Mouse (Mus musculus) retina, embryonic 14.5 days (tissue): ENCODE measurements around the gene Rnf10.
A peak's percentile ranks its signal among the peaks of the same experiment; 100 is the strongest.

ENCODE experiments used
- DNase-seq: peaks from one replicate; pipeline ENCODE4 v3.0.0-alpha.2; 2015; ENCODE audit warnings: low spot score

The Rnf10 gene

GRCm38 (mm10) chr5:115194626-115195221 lies 78.0 kb downstream of the Rnf10 start:
- no peak for DNase-seq

GRCm38 (mm10) chr5:115193669-115194625 lies 78.8 kb downstream of the Rnf10 start, which contains the start of gene Cabp1:
Gene Cabp1 (minus strand): TSS chr5:115194381.
- peak; percentile 79 for DNase-seq

- DNase-seq: peak; percentile 46
Observed at GRCm38 (mm10) chr5:115193226-115193625, 79.5 kb downstream of the Rnf10 start.

- no peak for DNase-seq
Observed at GRCm38 (mm10) chr5:115192828-115193195, 79.9 kb downstream of the Rnf10 start.

GRCm38 (mm10) chr5:115191880-115192827 lies 80.5 kb downstream of the Rnf10 start:
- no peak for DNase-seq
